Mouse (Mus musculus) adrenal gland, adult (tissue): ENCODE data around the gene Glt8d2.
"Not testable (repeated sequence)": the region's sequence is repeated elsewhere in the genome, so short reads cannot be mapped to it uniquely, and the experiment has no call there.

ENCODE experiments used
- DNase-seq, 2 experiments: peaks; one replicate each; pipeline ENCODE4 v3.0.0; 2022 to 2023; ENCODE audit warnings: low spot score in 1 of 2; ENCODE audit not compliant: inconsistent age in 2 of 2

Gene Glt8d2

DNA sequence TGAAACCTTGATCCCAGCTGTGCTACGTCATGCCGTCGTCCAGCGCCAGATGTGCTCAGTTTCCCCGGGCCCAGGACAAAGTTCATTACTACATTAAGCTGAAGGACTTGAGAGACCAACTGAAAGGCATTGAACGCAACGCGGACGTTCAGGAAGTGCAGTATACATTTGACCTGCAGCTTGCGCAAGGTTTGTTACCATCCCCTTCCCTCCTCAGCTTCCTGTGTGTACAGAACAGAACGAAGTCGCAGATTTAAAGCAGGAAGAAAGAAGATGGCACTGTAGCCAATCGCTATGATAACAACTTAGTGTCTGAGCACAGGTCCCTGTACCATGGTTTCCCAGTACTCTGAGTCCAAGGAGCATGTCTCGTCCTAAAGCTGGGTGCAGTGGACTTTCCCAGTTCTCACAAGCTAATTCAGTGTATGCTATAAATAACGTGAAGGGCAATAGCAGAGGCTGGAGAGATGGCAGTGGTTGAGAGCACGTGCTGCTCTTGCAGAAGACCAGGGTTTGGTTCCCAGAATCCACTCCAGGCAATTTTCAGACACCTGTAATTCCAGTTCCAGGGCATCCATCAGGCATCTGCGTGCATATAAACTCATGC is 43.1 kb downstream of the Glt8d2 start:
- no peak for DNase-seq

DNA sequence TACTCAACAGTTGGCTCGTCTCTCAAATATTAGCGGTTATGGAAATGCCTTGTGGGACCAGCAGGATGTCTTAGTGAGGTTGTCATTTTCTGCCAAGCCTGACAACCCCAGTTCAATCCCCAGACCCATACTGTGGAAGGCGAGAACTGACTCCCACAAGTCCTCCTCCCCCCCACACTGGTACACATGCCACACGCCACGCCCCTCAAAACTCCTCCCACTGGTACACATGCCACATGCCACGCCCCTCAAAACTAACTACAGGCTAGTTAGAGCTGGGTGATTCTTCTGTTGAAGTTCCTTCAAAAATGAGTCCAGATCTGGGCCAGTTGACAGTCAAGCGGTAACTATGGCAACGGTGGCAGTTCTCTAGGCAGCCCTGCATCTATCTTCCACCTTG is 44.4 kb downstream of the Glt8d2 start:
- DNase-seq, result no peak

DNA sequence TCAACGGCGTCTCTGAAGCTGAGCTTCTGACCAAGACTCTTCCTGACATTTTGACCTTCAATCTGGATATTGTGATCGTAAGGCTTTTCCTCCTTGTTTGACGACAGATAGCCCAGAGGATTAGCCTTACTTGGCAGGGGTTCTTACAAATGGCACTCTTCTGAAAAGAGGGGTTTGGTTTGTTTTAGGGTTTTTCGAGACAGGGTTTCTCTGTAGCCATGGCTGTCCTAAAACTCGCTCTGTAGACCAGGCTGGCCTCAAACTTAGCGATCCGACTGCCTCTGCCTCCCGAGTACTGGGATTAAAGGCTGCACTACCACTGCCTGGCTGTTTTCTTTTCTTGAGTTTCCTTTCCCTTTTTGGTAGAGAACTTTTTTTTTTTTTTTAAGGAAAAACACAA is 49.0 kb downstream of the Glt8d2 start:
- DNase-seq, result no peak

DNA sequence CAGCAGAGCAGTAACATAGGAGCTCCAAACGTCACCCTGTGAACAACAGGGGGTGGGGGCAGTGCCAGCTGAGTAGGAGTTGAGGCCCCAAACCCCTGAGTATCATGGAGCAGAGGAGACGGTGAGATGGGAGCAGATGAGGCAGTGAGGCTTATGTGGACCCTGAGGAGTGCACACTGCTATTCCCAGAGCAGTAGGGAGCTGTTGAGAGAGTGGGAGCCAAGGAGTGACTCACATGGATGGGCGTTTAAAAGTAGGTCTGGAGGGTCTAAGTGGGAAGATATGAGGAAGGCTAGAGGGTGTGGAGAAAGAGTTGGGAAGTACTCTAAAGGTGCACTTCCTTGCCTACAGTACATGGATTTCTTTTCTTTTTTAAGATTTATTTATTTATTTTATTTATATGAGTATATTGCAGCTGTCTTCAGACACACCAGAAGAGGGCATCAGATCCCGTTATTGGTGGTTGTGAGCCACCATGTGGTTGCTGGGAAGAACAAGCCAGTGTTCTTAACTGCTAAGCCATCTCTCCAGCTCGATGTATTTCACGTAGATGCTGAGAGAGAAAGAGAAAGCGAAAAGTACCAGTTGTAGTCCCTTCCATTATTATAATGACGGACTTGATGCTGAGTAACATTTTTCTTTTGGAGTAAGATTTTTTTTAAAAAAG is 51.3 kb downstream of the Glt8d2 start:
- no peak for DNase-seq

DNA sequence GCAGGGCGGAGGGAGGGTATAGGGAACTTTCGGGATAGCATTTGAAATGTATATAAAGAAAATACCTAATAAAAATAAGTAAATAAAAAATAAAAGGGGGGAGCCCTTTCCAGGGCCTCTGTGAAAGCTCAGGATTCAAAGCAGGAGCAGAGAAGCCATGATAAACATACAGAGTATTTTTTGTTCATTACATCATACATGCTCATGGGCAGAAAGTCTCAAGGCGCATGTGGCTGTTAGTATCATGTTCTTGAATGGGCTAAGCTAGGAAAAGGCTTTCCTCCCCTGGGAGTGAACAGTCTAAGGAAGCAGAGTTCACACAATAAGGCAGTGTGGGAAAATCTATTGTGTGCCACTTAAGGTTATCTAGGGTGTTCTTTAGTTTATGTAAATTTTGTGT is 54.1 kb downstream of the Glt8d2 start:
- DNase-seq, result no peak

DNA sequence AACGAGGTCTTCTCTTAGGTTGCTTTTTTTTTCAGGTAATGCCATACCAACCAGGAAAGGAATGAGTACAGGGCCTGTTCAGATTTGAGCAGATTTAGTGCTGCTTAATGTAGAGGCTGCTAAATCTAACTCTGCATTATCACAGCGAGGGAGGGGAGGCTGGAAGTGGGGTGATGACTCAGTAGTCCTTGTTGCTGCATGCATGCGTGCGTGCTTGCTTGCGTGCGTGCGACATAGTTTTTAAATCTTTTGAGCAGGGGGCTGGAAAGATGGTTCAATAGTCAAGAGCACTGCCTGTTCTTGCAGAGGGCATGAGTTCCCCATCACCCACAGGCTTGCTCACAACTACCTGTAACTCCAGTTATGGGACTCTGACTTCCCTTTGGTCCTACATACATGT is 56.1 kb downstream of the Glt8d2 start:
- DNase-seq, result peak in 1 of 2 experiments; percentile 45

DNA sequence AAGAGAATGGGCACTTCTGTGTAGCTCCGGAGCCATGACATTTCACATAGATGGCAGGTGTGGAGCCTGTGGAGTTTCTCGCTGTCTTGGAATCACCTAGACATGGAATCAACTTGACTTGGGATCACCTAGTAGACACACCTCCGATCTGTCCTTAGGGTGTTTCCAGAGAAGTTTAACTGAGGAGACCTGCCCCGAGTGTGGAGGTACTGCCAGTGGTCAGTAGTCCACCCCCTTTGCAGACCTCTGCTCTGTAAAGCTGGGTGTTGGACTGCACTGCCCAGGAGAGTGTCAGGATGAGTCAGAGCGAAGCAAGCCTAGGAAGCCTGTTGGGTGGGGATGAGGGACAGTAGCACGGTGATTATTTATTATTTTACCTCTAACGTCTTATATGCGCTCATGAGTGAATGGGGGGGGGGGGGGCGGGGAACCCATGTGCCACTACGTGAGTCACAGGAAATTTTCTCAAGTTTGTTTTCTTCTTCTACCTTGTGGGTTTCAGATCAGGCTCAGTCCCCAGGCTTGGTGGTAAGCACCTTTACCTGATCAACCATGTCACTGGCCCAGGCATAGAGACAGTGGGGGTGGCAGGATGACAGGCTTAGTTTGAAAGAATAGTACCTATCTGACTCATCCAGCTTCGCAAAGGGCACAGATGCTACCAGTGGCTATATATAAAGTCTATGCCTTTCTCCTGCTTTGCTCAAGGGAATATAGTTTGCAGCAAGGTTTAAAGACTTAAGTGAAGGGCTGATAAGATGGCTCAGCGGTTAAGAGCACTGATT is 57.8 kb downstream of the Glt8d2 start:
- DNase-seq, result no peak

DNA sequence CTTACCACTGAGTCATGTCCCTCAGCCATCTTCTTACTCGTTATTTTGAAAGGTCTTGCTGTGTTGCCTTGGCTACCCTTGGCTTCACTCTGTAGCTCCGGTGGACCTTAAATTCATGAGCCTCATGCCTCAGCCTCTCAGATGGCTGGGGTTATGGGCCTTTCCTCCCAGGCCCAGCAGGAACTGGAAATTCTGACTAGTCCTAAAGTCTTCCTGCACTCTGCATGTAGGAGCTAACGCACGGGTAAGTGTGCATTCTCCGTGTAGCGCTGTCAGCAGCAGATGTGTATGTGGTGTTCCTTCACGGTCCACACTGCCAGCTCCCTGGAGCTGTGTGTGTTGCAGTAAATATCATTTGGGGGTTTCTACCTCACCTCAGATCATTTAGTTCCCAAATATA is 59.3 kb downstream of the Glt8d2 start:
- DNase-seq, result no peak

DNA sequence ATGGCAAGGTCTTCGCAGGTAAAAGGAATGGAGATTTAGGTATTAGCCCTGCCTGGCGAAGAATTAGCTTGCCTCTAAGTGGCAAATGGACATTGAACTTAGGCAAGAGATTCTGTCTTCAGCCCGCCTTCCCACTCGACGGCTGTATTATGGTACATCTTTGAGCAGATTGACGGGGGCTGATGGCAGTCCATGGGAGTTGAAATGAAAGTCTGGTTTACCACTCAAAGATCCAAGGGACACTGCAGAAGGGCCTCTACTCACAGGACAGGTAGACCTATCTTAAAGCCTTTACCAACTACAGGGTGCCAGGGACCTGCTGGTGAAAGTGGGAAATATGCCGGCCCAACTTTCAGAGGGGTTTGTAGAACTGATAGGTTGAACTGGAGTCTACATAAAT is 60.0 kb downstream of the Glt8d2 start:
- DNase-seq, result peak in 1 of 2 experiments; percentile 45

DNA sequence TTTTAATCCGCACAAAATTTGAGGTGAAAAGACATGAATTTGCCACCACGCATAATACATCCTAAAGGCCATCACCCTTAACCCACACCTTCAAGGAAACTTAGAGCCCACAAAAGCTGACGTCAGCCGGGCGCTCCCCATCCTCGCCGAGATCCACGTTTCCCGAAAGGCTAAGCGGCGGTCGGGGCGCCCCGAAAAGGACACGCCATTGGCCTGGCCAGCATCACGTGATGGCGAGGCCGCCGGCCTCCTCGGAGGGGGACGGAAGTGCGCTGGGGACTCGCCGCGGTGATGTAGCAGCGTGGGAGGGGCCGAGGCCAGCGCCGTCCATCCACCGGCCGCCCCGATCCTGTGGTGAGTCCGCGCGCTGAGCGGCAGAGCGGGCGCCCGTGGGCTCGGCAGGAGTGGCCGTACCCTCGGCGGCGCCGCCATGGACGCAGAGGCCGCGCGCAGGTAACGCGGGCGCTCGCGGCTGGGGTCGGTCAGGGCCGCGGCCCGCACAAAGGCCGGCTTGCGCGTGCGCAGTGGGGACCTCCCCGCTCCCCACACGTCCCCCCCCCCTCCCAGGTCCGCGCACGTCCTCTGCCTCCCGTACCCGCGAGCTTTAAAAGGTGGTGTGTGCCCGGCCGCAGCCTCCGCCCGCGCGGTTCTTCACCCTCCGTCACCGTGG is 60.7 kb downstream of the Glt8d2 start, which contains the start of gene Tdg:
Gene Tdg, plus strand, starts transcription at position 243 of the 670 bp plus-strand sequence.
- DNase-seq, result peak; percentile 95 to 97

DNA sequence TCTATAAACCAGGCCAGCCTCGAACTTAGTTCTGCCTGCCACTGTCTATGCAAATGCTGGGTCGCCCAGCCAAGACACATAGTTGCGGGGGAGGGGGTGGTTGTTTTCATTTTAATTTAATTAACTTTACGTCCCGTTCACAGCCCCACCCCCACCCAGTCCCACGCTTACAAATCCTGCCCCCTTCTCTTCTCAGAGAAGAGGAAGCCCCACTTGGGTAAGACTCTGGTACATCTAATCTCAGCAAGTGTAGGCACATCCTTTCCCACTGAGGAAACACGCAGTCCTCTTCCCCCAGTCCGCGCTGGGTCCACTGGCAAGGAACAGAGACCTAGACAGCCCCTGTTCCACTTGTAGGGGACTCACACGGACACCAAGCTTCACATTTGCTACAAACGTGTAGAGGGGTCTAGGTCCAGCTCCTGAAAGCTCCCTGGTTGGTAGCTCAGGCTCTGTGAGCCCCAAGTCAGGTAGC is 61.3 kb downstream of the Glt8d2 start:
- DNase-seq, result no peak

DNA sequence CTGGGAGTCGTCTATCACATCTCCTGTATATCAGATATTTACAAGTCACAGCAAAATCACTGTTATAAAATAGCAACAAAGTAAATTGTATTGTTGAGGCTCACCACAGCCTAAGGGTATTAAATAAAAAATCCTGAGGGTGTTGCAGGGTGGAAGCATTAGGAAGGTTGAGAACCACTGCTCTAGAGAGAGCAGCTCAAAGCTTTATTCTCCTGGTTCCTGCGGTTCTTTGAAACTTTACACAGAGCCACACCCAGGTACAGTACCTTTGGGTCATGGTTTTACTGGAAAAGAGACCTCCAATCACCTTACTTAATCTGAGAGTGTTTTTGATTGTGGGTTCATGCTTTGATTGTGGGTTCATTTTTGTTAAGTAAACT is 66.9 kb downstream of the Glt8d2 start:
- DNase-seq, result not testable (repeated sequence)

DNA sequence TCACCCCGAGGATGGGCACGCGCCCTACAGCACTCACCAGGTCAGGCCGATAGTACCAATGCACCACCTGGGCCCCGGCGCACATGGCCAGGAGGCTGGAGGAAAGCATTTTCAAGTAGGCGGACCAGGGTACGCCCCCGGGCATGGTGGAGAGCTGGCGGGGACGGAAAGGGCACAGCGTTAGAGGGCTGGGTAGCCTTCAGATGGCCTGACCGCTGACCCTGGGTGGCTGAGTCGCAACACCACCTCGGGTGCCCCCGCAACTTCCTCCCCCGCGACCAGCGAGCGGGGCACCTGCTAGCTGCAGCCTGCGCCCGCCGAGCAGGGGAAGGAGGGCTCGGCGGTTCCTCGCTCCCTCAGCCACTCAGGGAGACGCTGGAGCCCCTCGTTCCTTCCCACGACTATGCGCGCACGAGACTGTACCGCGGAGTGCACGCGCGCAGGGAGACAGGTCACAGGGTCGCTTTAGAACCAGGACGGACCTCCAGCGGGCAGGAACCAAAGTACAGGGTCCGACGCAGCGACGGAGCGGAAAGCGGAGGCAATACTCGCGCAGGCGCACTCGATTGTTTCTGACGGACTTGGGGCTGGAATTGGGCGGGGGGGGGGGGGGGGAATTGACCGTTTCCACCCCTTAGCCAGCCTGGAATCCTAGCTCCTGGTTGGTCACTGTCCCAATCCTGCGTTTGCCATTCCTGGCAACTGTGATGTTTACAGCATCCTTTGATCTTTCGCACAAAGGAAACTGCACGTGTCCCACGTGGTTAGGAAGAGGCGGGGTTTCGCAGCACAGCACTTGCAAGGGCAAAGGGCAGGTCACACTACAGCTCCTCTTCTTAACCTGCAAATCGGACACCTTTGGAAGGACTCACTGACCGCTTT is 67.5 kb downstream of the Glt8d2 start, which contains the start of gene 1190007I07Rik:
Gene 1190007I07Rik, minus strand, starts transcription at position 558 of the 882 bp plus-strand sequence.
- peak; percentile 89 to 96 for DNase-seq

DNA sequence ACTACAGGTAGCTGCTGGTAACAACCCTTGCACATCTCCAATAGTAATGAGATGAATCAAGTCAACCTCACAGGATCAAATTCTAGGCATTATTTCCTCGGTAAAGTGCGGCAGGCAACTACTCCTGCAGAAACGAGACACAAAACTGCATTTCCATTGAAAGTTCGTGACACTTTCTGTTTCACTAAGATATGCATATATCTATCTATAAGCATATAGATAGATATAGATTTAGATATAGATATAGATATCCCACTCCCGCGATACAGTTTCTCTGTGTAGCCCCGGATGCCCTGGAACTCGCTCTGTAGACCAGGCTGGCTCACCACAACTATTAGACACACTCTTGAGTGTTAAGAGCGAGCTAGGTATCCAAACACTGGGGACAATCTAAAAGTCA is 68.2 kb downstream of the Glt8d2 start:
- no peak for DNase-seq
